Mouse (Mus musculus) forebrain, embryonic 11.5 days (tissue): ENCODE measurements around the gene Als2cr12. TPM values are rescaled to one million over a fixed set of nuclear protein-coding genes. Genes with fewer than 3 reads are reported as not detected.

Experiments used
- ATAC-seq: fragments of 200-750 bp; cut with Nextera tagmentation; replicated peaks from 2 replicates; pipeline ENCODE4 v1.8.0; 2017; ENCODE audit warnings: moderate TSS enrichment; ENCODE audit not compliant: low FRiP score
- DNase-seq: peaks from one replicate; pipeline ENCODE4 v3.0.0-alpha.2; 2017; ENCODE audit warnings: low spot score
- H3K27ac ChIP-seq: fragments of 300-500 bp; sonication (generic); 2 replicates; pipeline ENCODE4 v1.5.1; 2014; ENCODE audit warnings: low read depth, low read length
- H3K27me3 ChIP-seq: fragments of 300-500 bp; sonication (generic); 2 replicates; pipeline ENCODE4 v1.6.1; 2014; ENCODE audit warnings: mild to moderate bottlenecking, low read length, mixed read lengths; ENCODE audit not compliant: control insufficient read depth, insufficient read depth
- H3K36me3 ChIP-seq: fragments of 300-500 bp; sonication (generic); 2 replicates; pipeline ENCODE4 v1.6.1; 2014; ENCODE audit warnings: mild to moderate bottlenecking, low read length, moderate library complexity, mixed read lengths; ENCODE audit not compliant: control insufficient read depth, insufficient read depth
- H3K4me1 ChIP-seq: fragments of 300-500 bp; sonication (generic); replicated peaks from 2 replicates; pipeline ENCODE4 v1.6.1; 2014; ENCODE audit warnings: low read length, mixed read lengths; ENCODE audit not compliant: control insufficient read depth, insufficient read depth
- H3K4me2 ChIP-seq: fragments of 300-500 bp; sonication (generic); 2 replicates; pipeline ENCODE4 v1.6.1; 2014; ENCODE audit warnings: low read depth, mild to moderate bottlenecking, low read length, moderate library complexity, mixed read lengths; ENCODE audit not compliant: severe bottlenecking
- H3K4me3 ChIP-seq: fragments of 300-500 bp; sonication (generic); 2 replicates; pipeline ENCODE4 v1.5.1; 2014; ENCODE audit warnings: low read depth, low read length
- H3K9ac ChIP-seq: fragments of 300-500 bp; sonication (generic); 2 replicates; pipeline ENCODE4 v1.6.1; 2014; ENCODE audit warnings: low read length
- H3K9me3 ChIP-seq: fragments of 300-500 bp; sonication (generic); 2 replicates; pipeline ENCODE4 v1.6.1; 2016; ENCODE audit warnings: low read length, mixed read lengths; ENCODE audit not compliant: control insufficient read depth
- WGBS: fragments of 180-500 bp; shearing (Covaris S2); extraction: QIAGEN DNeasy Blood & Tissue Kit; methylation state at CpG from one replicate; pipeline ENCODE4 v1.1.7; 2014; 5-methylcytosine and 5-hydroxymethylcytosine counted together
- polyA plus RNA-seq: library from polyadenylated mRNA; unstranded; fragments of >200 nt; fragmentation: Nextera tagmentation; extraction: Ambion mirVana; gene quantifications from 2 replicates; pipeline ENCODE4 v1.2.1, GENCODE M21; 2014

Gene Als2cr12
- polyA plus RNA-seq, 1 experiment from 2014 or later: not detected

DNA sequence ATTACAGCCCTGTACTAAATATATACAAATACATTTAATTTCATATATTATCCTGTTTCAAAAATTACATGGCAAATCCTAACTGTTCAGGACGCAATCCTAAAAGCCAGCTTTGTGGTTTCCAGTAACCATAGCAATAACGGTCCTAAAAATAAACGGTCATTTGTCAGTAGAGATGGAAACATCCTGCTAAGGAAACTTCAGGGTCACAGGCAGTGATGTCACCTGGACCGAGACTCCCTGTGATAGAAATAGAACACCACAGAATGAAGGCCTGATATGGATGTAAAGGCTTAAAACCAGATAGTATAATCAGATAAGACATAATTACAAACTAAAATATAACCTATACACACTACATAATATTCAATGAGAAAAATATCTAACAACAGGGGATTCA is 92.1 kb downstream of the Als2cr12 start:
- H3K9ac ChIP-seq: no peak overlapping the region
- no peaks in the 10 kb centered on the region for H3K27me3 ChIP-seq
- WGBS: 90% methylated on average over 4 of the region's 4 CpGs
- no peaks in the 10 kb centered on the region for H3K36me3 ChIP-seq
- no peak for ATAC-seq
- no peak for DNase-seq
- no peak overlapping the region for H3K4me3 ChIP-seq
- no peaks in the 10 kb centered on the region; the same call in 1 of the 2 replicates for H3K9me3 ChIP-seq
- H3K4me1 ChIP-seq: no peaks in the 10 kb centered on the region
- no peak overlapping the region for H3K4me2 ChIP-seq
- no peak overlapping the region for H3K27ac ChIP-seq

- H3K4me3 ChIP-seq: no peak overlapping the region
- H3K4me2 ChIP-seq: no peak overlapping the region
- ATAC-seq (no peak), DNase-seq (no peak)
- H3K9ac ChIP-seq: no peak overlapping the region
- H3K36me3 ChIP-seq: no peaks in the 10 kb centered on the region
- WGBS: 81% methylated on average over 4 of the region's 4 CpGs
- H3K27me3 ChIP-seq: no peaks in the 10 kb centered on the region
- no peak overlapping the region for H3K27ac ChIP-seq
- no peaks in the 10 kb centered on the region for H3K4me1 ChIP-seq
- no peaks in the 10 kb centered on the region for H3K9me3 ChIP-seq
Observed at GRCm38 (mm10) chr1:58602681-58603080, 93.1 kb downstream of the Als2cr12 start.

Other genes with a start within 250 kb of the Als2cr12 start
- gene Orc2, start 190.9 kb downstream of the Als2cr12 start, polyA plus RNA-seq: 46.7 and 54.0 TPM in 2 replicates
- 8.0 and 8.5 TPM in 2 replicates for gene Fam126b, start 109.7 kb downstream of the Als2cr12 start, polyA plus RNA-seq
- gene Ndufb3, start 109.6 kb downstream of the Als2cr12 start, polyA plus RNA-seq: 142 and 146 TPM in 2 replicates
- gene Cflar, start 15.5 kb upstream of the Als2cr12 start, polyA plus RNA-seq: 21.3 and 24.1 TPM in 2 replicates
- 11.9 and 12.6 TPM in 2 replicates for gene Casp8, start 99.4 kb upstream of the Als2cr12 start, polyA plus RNA-seq